Mouse (Mus musculus) MEL (cell line): ENCODE measurements around the gene Vps37b. TPM values are rescaled to one million over a fixed set of nuclear protein-coding genes. Genes with fewer than 3 reads are reported as not detected.
A peak's percentile ranks its signal among the peaks of the same experiment; 100 is the strongest.

ENCODE experiments used
- DNase-seq: peaks from one replicate; pipeline ENCODE4 v3.0.0; 2011; ENCODE audit warnings: low read depth, low spot score
- H3K27ac ChIP-seq: 2 replicates; pipeline ENCODE4 v1.5.1; 2012; ENCODE audit warnings: low read depth, mild to moderate bottlenecking, control low read depth, low read length, moderate library complexity; ENCODE audit not compliant: control insufficient read depth
- H3K27me3 ChIP-seq, 2 experiments: fragments of 150-350 bp in 1 of 2; sonication (generic) in 1 of 2; 2 replicates each; pipeline ENCODE4 v1.6.1; 2012; ENCODE audit warnings: low read length in 2 of 2, mild to moderate bottlenecking in 2 of 2, improper control_type of control experiment in 1 of 2, moderate library complexity in 1 of 2; ENCODE audit not compliant: insufficient read depth in 2 of 2, control insufficient read depth in 1 of 2
- H3K36me3 ChIP-seq, 2 experiments: 2 replicates each; pipeline ENCODE4 v1.6.1; 2012 to 2014; ENCODE audit warnings: low read length in 2 of 2, improper control_type of control experiment in 1 of 2, inconsistent platforms in 1 of 2, mild to moderate bottlenecking in 1 of 2; ENCODE audit not compliant: insufficient read depth in 2 of 2, control insufficient read depth in 1 of 2
- H3K4me1 ChIP-seq, 2 experiments: fragments of 150-350 bp in 1 of 2; sonication (generic) in 1 of 2; 2 replicates each; pipeline ENCODE4 v1.6.1; 2012; ENCODE audit warnings: low read length in 2 of 2, improper control_type of control experiment in 1 of 2, mild to moderate bottlenecking in 1 of 2; ENCODE audit not compliant: insufficient read depth in 2 of 2, control insufficient read depth in 1 of 2
- H3K4me3 ChIP-seq, 2 experiments: fragments of 150-350 bp in 1 of 2; sonication (generic) in 1 of 2; 2 replicates each; pipeline ENCODE4 v1.5.1; 2012; ENCODE audit warnings: low read depth in 2 of 2, low read length in 2 of 2, mild to moderate bottlenecking in 2 of 2, moderate library complexity in 2 of 2, control low read depth in 1 of 2, improper control_type of control experiment in 1 of 2; ENCODE audit not compliant: control insufficient read depth in 1 of 2, insufficient read depth in 1 of 2
- H3K79me2 ChIP-seq: 2 replicates; pipeline ENCODE4 v1.6.1; 2012; ENCODE audit warnings: mild to moderate bottlenecking, low read length, moderate library complexity; ENCODE audit not compliant: control insufficient read depth, poor library complexity, insufficient read depth
- H3K9ac ChIP-seq: 2 replicates; pipeline ENCODE4 v1.6.1; 2012; ENCODE audit warnings: low read depth, mild to moderate bottlenecking, control low read depth, low read length, moderate library complexity; ENCODE audit not compliant: control insufficient read depth, poor library complexity, severe bottlenecking
- H3K9me3 ChIP-seq: fragments of 150-350 bp; sonication (generic); replicated peaks from 2 replicates; pipeline ENCODE4 v1.6.1; 2012; ENCODE audit warnings: mild to moderate bottlenecking, low read length, improper control_type of control experiment, moderate library complexity; ENCODE audit not compliant: insufficient read depth
- BHLHE40 ChIP-seq: IDR thresholded peaks from 2 replicates; pipeline ENCODE4 v1.6.1; 2012; ENCODE audit warnings: low read depth, mild to moderate bottlenecking, inconsistent platforms, low read length, improper control_type of control experiment, borderline replicate concordance
- CHD1 ChIP-seq: IDR thresholded peaks from 2 replicates; pipeline ENCODE4 v1.6.1; 2012; ENCODE audit warnings: low read depth, mild to moderate bottlenecking, inconsistent platforms, low read length, improper control_type of control experiment
- CHD2 ChIP-seq: IDR thresholded peaks from 2 replicates; pipeline ENCODE4 v1.6.1; 2011; ENCODE audit warnings: low read length, improper control_type of control experiment
- CTCF ChIP-seq, 3 experiments: IDR thresholded peaks in 2 of 3; conservative IDR thresholded peaks in 1 of 3; 2 replicates each; pipeline ENCODE4 v1.5.1; 2011 to 2012; ENCODE audit warnings: low read length in 3 of 3, low read depth in 2 of 3, mild to moderate bottlenecking in 2 of 3, improper control_type of control experiment in 1 of 3, inconsistent platforms in 1 of 3, mixed read lengths in 1 of 3, moderate library complexity in 1 of 3; ENCODE audit not compliant: control insufficient read depth in 1 of 3, insufficient read depth in 1 of 3, poor library complexity in 1 of 3, severe bottlenecking in 1 of 3
- ELF1 ChIP-seq: IDR thresholded peaks from 2 replicates; pipeline ENCODE4 v1.6.1; 2014; ENCODE audit warnings: low read depth, mild to moderate bottlenecking, inconsistent platforms, low read length, improper control_type of control experiment, moderate library complexity
- ETS1 ChIP-seq: IDR thresholded peaks from 2 replicates; pipeline ENCODE4 v1.6.1; 2012; ENCODE audit warnings: low read depth, mild to moderate bottlenecking, inconsistent platforms, low read length, improper control_type of control experiment, moderate library complexity
- MAFK ChIP-seq: IDR thresholded peaks from 2 replicates; pipeline ENCODE4 v1.6.1; 2011; ENCODE audit warnings: low read depth, mild to moderate bottlenecking, low read length, improper control_type of control experiment, borderline replicate concordance
- MAX ChIP-seq: IDR thresholded peaks from 2 replicates; pipeline ENCODE4 v1.6.1; 2011; ENCODE audit warnings: low read length, improper control_type of control experiment
- MAZ ChIP-seq: IDR thresholded peaks from 2 replicates; pipeline ENCODE4 v1.6.1; 2012; ENCODE audit warnings: low read depth, mild to moderate bottlenecking, inconsistent platforms, low read length, improper control_type of control experiment
- NELFE ChIP-seq: IDR thresholded peaks from 2 replicates; pipeline ENCODE4 v1.6.1; 2011; ENCODE audit warnings: low read depth, low read length, improper control_type of control experiment
- POLR2AphosphoS5 ChIP-seq: IDR thresholded peaks from 2 replicates; pipeline ENCODE4 v1.6.1; 2012; ENCODE audit warnings: low read depth, borderline replicate concordance, mild to moderate bottlenecking, inconsistent platforms, low read length, moderate library complexity, mixed read lengths
- RAD21 ChIP-seq: IDR thresholded peaks from 2 replicates; pipeline ENCODE4 v1.6.1; 2011; ENCODE audit warnings: mild to moderate bottlenecking, low read depth, low read length, improper control_type of control experiment
- RCOR1 ChIP-seq: IDR thresholded peaks from 2 replicates; pipeline ENCODE4 v1.6.1; 2012; ENCODE audit warnings: low read depth, mild to moderate bottlenecking, inconsistent platforms, low read length, improper control_type of control experiment
- SMC3 ChIP-seq: IDR thresholded peaks from 2 replicates; pipeline ENCODE4 v1.6.1; 2011; ENCODE audit warnings: low read depth, low read length, improper control_type of control experiment
- TBP ChIP-seq: IDR thresholded peaks from 2 replicates; pipeline ENCODE4 v1.8.0; 2011; ENCODE audit warnings: low read depth, low read length, improper control_type of control experiment
- UBTF ChIP-seq: IDR thresholded peaks from 2 replicates; pipeline ENCODE4 v1.6.1; 2012; ENCODE audit warnings: low read depth, mild to moderate bottlenecking, inconsistent platforms, low read length, improper control_type of control experiment, moderate library complexity, borderline replicate concordance; ENCODE audit not compliant: insufficient read depth
- ZC3H11A ChIP-seq: IDR thresholded peaks from 2 replicates; pipeline ENCODE4 v1.6.1; 2012; ENCODE audit warnings: low read depth, mild to moderate bottlenecking, inconsistent platforms, low read length, improper control_type of control experiment
- ZKSCAN1 ChIP-seq: IDR thresholded peaks from 2 replicates; pipeline ENCODE4 v1.6.1; 2012; ENCODE audit warnings: low read depth, mild to moderate bottlenecking, inconsistent platforms, low read length, improper control_type of control experiment, moderate library complexity
- ZMIZ1 ChIP-seq: IDR thresholded peaks from 2 replicates; pipeline ENCODE4 v1.6.1; 2012; ENCODE audit warnings: low read depth, mild to moderate bottlenecking, inconsistent platforms, low read length, improper control_type of control experiment, moderate library complexity
- ZNF384 ChIP-seq: IDR thresholded peaks from 2 replicates; pipeline ENCODE4 v1.6.1; 2012; ENCODE audit warnings: low read depth, mild to moderate bottlenecking, inconsistent platforms, low read length, improper control_type of control experiment
- polyA plus RNA-seq, 2 experiments: library from polyadenylated mRNA; stranded (reverse) in 1 of 2; unstranded in 1 of 2; fragments of >175 nt in 1 of 2; fragments of >200 nt in 1 of 2; gene quantifications; 2 replicates each; pipeline versions ENCODE4 v1.2.1 to v1.2.4; 2012; ENCODE audit warnings: low replicate concordance in 2 of 2, low read depth in 1 of 2; ENCODE audit not compliant: insufficient read length in 2 of 2, insufficient read depth in 1 of 2, missing spikeins in 1 of 2
- total RNA-seq: library from RNA; depleted of rRNA; stranded (reverse); fragments of 300-350 nt; gene quantifications from 2 replicates; pipeline ENCODE4 v1.2.3, GENCODE M21; 2012

The Vps37b gene
- total and polyA plus RNA-seq, 3 experiments = 28.6 to 66.0 TPM; not detected in 1

DNA sequence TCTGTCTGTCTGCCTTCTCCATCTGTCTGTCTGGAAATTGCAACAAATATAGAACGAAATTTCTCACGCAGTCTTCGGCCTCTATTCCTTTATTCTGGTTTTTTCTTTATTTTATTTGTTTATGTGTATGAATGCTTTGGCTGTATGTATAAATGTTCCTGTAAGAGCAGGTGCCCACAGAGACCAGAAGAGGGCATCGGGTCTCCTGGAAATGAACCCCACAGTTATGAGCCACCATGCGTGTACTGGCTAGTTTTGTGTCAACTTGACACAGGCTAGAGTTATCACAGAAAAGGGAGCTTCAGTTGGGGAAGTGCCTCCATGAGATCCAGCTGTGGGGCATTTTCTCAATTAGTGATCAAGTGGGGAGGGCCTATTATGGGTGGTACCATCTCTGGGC, 11.9 kb upstream of the Vps37b start:
- Histone ChIP-seq H3K9me3 (no peaks in the 10 kb centered on the region), H3K36me3 (peaks cover 0 to 9% of the 10 kb centered on the region in 2 experiments; a peak in 2 of 4 replicates), H3K27ac (no peak overlapping the region), H3K79me2 (no peaks in the 10 kb centered on the region; the same call in 1 of the 2 replicates), H3K27me3 (no peaks in the 10 kb centered on the region), H3K4me3 (no peak overlapping the region), H3K9ac (no peak overlapping the region), H3K4me1 (peaks cover 7 to 19% of the 10 kb centered on the region in 2 experiments; a peak in 3 of 4 replicates)
- DNase-seq = no peak
- no peak for TF ChIP-seq POLR2AphosphoS5
- no peak for TF ChIP-seq CHD2
- TF ChIP-seq ZNF384 = no peak
- TF ChIP-seq MAZ = no peak
- TF ChIP-seq ETS1 = no peak
- no peak for TF ChIP-seq BHLHE40
- TF ChIP-seq ELF1 = no peak
- TF ChIP-seq ZC3H11A = no peak
- peak; percentile 38 for TF ChIP-seq SMC3
- no peak for TF ChIP-seq CHD1
- TF ChIP-seq MAFK = no peak
- TF ChIP-seq NELFE = no peak
- no peak for TF ChIP-seq MAX
- TF ChIP-seq RCOR1 = no peak
- TF ChIP-seq CTCF (IDR thresholded peaks at IDR 0.05 in 2 of 3, conservative IDR thresholded peaks at IDR 0.05 in 1 of 3; ENCODE audit: control insufficient read depth in 1 of 3, insufficient read depth in 1 of 3, low read depth in 2 of 3, low read length in 3 of 3, poor library complexity in 1 of 3, severe bottlenecking in 1 of 3) = peak in 2 of 3 experiments; percentile 34 to 35; a peak in 4 of 6 replicates
- no peak for TF ChIP-seq TBP
- no peak for TF ChIP-seq UBTF
- no peak for TF ChIP-seq ZMIZ1
- TF ChIP-seq RAD21 = peak; percentile 7

DNA sequence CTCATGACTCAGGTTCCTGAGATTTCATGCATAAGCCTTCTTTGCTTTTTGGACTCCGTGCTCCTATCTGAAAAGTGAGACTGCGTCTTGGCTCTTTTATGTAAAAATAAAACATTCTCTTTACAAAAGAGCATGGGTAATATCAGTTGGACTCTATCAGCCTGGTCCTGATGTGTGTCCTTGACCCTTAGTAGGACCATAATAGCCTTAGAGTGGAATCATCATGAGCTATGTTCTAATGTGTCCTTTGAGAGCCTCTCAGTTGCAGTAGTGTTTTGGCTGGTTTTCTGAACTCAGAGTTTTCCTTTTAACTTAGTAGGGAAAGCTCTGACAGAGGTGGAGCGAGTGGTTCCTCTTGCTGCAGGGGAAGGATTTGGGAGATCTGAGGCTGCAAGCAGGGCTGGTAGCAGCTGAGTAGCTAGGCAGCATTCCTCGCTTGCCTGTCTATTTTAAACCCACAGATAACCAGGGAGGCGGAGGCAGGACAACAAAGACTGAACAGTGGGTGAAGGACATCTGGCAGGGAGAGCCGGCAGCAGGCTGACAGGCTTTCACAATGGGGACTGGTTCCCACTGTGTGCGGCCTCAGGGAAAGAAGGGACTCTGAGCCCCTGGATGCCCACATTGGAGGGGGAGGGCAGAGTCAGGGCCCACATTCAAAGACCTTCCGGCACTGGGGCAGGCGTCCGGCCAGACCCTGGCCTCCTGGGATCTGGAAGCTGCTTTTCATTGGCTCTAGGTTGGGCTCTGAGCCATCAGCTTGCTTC, 11.3 kb upstream of the Vps37b start:
- peaks cover 0 to 7% of the 10 kb centered on the region in 2 experiments; a peak in 2 of 4 replicates for H3K36me3 ChIP-seq
- no peak for TF ChIP-seq ZC3H11A
- peak; percentile 88 for TF ChIP-seq ZKSCAN1
- no peak overlapping the region for H3K4me3 ChIP-seq
- H3K27me3 ChIP-seq = no peaks in the 10 kb centered on the region
- no peak for DNase-seq
- no peaks in the 10 kb centered on the region for H3K9me3 ChIP-seq
- H3K27ac ChIP-seq = no peak overlapping the region
- H3K9ac ChIP-seq = no peak overlapping the region
- peaks cover 5 to 13% of the 10 kb centered on the region in 2 experiments; a peak in 3 of 4 replicates for H3K4me1 ChIP-seq
- H3K79me2 ChIP-seq = no peaks in the 10 kb centered on the region
